Mouse (Mus musculus) stomach, postnatal 0 days (tissue): ENCODE data around the gene Map1b. TPM values are rescaled to one million over a fixed set of nuclear protein-coding genes. Genes with fewer than 3 reads are reported as not detected.
A peak's percentile ranks its signal among the peaks of the same experiment; 100 is the strongest.

Experiments
- ATAC-seq: fragments of 200-750 bp; cut with Nextera tagmentation; 2 replicates; pipeline ENCODE4 v1.8.0; 2017; ENCODE audit not compliant: low FRiP score, low TSS enrichment
- DNase-seq: peaks from one replicate; pipeline ENCODE4 v3.0.0-alpha.2; 2016; ENCODE audit warnings: low spot score
- H3K27ac ChIP-seq: fragments of 300-500 bp; sonication (generic); replicated peaks from 2 replicates; pipeline ENCODE4 v1.5.1; 2014; ENCODE audit warnings: mild to moderate bottlenecking, control low read depth
- H3K27me3 ChIP-seq: fragments of 300-500 bp; sonication (generic); 2 replicates; pipeline ENCODE4 v1.6.1; 2014; ENCODE audit warnings: low read length; ENCODE audit not compliant: control insufficient read depth, insufficient read depth
- H3K36me3 ChIP-seq: fragments of 300-500 bp; sonication (generic); 2 replicates; pipeline ENCODE4 v1.6.1; 2014; ENCODE audit warnings: low read length, mixed read lengths; ENCODE audit not compliant: control insufficient read depth, insufficient read depth
- H3K4me1 ChIP-seq: fragments of 300-500 bp; sonication (generic); replicated peaks from 2 replicates; pipeline ENCODE4 v1.6.1; 2014; ENCODE audit warnings: antibody characterized with exemption; ENCODE audit not compliant: control insufficient read depth, insufficient read depth
- H3K4me2 ChIP-seq: fragments of 300-500 bp; sonication (generic); replicated peaks from 2 replicates; pipeline ENCODE4 v1.6.1; 2014; ENCODE audit warnings: low read depth, mild to moderate bottlenecking, control low read depth, moderate library complexity
- H3K4me3 ChIP-seq: fragments of 300-500 bp; sonication (generic); 2 replicates; pipeline ENCODE4 v1.5.1; 2014; ENCODE audit warnings: low read depth, low read length, control low read depth
- H3K9ac ChIP-seq: fragments of 300-500 bp; sonication (generic); 2 replicates; pipeline ENCODE4 v1.6.1; 2014; ENCODE audit warnings: mild to moderate bottlenecking, low read length, control low read depth, mixed read lengths
- H3K9me3 ChIP-seq: fragments of 300-500 bp; sonication (generic); 2 replicates; pipeline ENCODE4 v1.6.1; 2016; ENCODE audit warnings: low read length; ENCODE audit not compliant: control insufficient read depth
- CTCF ChIP-seq: IDR thresholded peaks from 2 replicates; pipeline ENCODE4 v1.5.1; 2016; ENCODE audit warnings: antibody characterized with exemption, low read depth, mild to moderate bottlenecking, moderate library complexity
- EP300 ChIP-seq: optimal IDR thresholded peaks from 2 replicates; pipeline ENCODE3; 2016; ENCODE audit warnings: antibody characterized with exemption
- WGBS: fragments of 180-500 bp; shearing (Covaris S2); extraction: QIAGEN DNeasy Blood & Tissue Kit; methylation state at CpG from one replicate; pipeline ENCODE4 v1.1.7; 2014; 5-methylcytosine and 5-hydroxymethylcytosine counted together
- polyA plus RNA-seq: library from polyadenylated mRNA; unstranded; fragments of >200 nt; fragmentation: Nextera tagmentation; extraction: Ambion mirVana; gene quantifications from 2 replicates; pipeline ENCODE4 v1.2.1, GENCODE M21; 2015

Gene Map1b
- polyA plus RNA-seq, result 54.1 and 63.8 TPM in 2 replicates

- ATAC-seq (peak; percentile 76), DNase-seq (peak; percentile 68)
- peak within 1 kb of the TSS; percentile 66 for H3K9ac ChIP-seq
- TF ChIP-seq EP300 (no peak), CTCF (no peak)
- 0% methylated on average over 18 of the region's 32 CpGs for WGBS
- no peaks in the 10 kb centered on the region for H3K36me3 ChIP-seq
- peak within 1 kb of the TSS; percentile 90 for H3K4me2 ChIP-seq
- peak within 1 kb of the TSS; percentile 74 for H3K27ac ChIP-seq
- no peaks in the 10 kb centered on the region for H3K9me3 ChIP-seq
- H3K4me3 ChIP-seq, result peak within 1 kb of the TSS; percentile 72
- no peaks in the 10 kb centered on the region for H3K27me3 ChIP-seq
- 0 out of 2 replicates have a peak, but pooled peaks cover 3% of the 10 kb centered on the region for H3K4me1 ChIP-seq
Observed at GRCm38 (mm10) chr13:99516448-99516881, at the start of gene Map1b. Gene Map1b (minus strand): TSS chr13:99516540.

- Histone ChIP-seq H3K4me3 (no peak overlapping the region), H3K4me2 (no peak overlapping the region), H3K27ac (no peak overlapping the region), H3K9ac (no peak overlapping the region), H3K36me3 (no peaks in the 10 kb centered on the region), H3K9me3 (no peaks in the 10 kb centered on the region), H3K4me1 (no peaks in the 10 kb centered on the region), H3K27me3 (no peaks in the 10 kb centered on the region)
- ATAC-seq (no peak), DNase-seq (peak; percentile 48)
- 21% methylated on average over 3 of the region's 3 CpGs for WGBS
- no peak for TF ChIP-seq EP300
- TF ChIP-seq CTCF, result no peak
Observed at GRCm38 (mm10) chr13:99564346-99564745, 48.0 kb upstream of the Map1b start.

GRCm38 (mm10) chr13:99563021-99563420, 46.7 kb upstream of the Map1b start:
- no peaks in the 10 kb centered on the region for H3K4me1 ChIP-seq
- 69% methylated on average over 3 of the region's 3 CpGs for WGBS
- no peak overlapping the region for H3K4me3 ChIP-seq
- no peak for ATAC-seq
- H3K9me3 ChIP-seq, result no peaks in the 10 kb centered on the region
- no peaks in the 10 kb centered on the region for H3K36me3 ChIP-seq
- H3K4me2 ChIP-seq, result no peak overlapping the region
- no peak for DNase-seq
- no peak overlapping the region for H3K9ac ChIP-seq
- no peaks in the 10 kb centered on the region for H3K27me3 ChIP-seq
- H3K27ac ChIP-seq, result no peak overlapping the region
- TF ChIP-seq EP300, result no peak
- no peak for TF ChIP-seq CTCF

GRCm38 (mm10) chr13:99561843-99562550, 45.7 kb upstream of the Map1b start:
- H3K9me3 ChIP-seq, result no peaks in the 10 kb centered on the region
- 62% methylated on average over 10 of the region's 10 CpGs for WGBS
- no peak for ATAC-seq

GRCm38 (mm10) chr13:99560674-99561639, 44.6 kb upstream of the Map1b start:
- WGBS, result 49% methylated on average over 13 of the region's 13 CpGs
- ATAC-seq, result no peak

More at GRCm38 (mm10) chr13:99561843-99562550, 45.7 kb upstream of the Map1b start:
- no peaks in the 10 kb centered on the region for H3K4me1 ChIP-seq
- no peak for DNase-seq
- no peak overlapping the region for H3K4me2 ChIP-seq
- no peaks in the 10 kb centered on the region for H3K27me3 ChIP-seq
- TF ChIP-seq EP300 (no peak), CTCF (no peak)
- H3K4me3 ChIP-seq, result no peak overlapping the region
- H3K9ac ChIP-seq, result no peak overlapping the region
- no peaks in the 10 kb centered on the region for H3K36me3 ChIP-seq
- H3K27ac ChIP-seq, result no peak overlapping the region

More at GRCm38 (mm10) chr13:99560674-99561639, 44.6 kb upstream of the Map1b start:
- Histone ChIP-seq H3K9ac (no peak overlapping the region), H3K27ac (no peak overlapping the region), H3K4me1 (no peaks in the 10 kb centered on the region), H3K4me2 (no peak overlapping the region), H3K27me3 (no peaks in the 10 kb centered on the region), H3K36me3 (no peaks in the 10 kb centered on the region), H3K9me3 (no peaks in the 10 kb centered on the region), H3K4me3 (no peak overlapping the region)
- TF ChIP-seq EP300 (no peak), CTCF (no peak)
- no peak for DNase-seq
